Mouse (Mus musculus): Measurements from ENCODE around the gene Olfr1337.

DNA sequence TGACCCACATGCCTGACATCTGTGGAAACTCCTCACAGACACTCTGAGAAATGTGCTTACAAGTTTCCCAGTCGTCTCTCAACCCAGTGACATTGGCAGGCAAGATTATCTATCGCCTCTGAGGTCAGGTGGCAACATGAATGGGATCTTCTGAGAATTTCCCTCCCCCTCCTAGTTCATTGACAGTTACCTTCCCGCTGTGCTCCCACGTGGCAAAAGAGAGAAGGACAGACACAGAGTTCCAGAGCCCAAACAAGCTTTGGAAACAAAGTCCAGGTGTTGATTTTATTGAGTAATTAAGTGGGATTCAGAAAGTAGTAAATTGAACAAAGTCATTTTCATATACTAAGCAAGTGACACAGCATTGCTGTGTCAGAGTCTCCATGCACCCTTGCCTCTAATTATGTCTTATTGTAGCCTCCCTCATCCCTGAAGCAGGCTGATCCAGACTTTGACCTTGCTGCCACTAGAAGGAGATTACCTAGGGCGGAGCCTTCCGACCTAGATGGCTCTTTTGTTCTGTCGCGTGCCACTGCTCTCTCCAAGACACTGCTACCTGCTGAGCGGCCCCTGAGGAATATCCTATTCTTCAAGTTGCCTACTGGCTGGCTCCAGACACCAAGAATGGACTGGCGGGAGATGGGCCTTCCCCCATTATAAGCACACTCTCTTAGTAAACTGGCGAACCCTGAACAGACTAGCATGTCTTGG, 41.2 kb downstream of the Olfr1337 start:
- no peak for TF ChIP-seq POLR2A (IDR thresholded peaks at IDR 0.05; ENCODE audit: borderline replicate concordance, extremely low read depth, low read depth, low read length)
- no peak for TF ChIP-seq CTCF (IDR thresholded peaks at IDR 0.05; ENCODE audit: insufficient read depth, low read length)
